Mouse (Mus musculus) thymus, postnatal 10 days (tissue): ENCODE results near the gene Steap4.
"Not testable (repeated sequence)": the region's sequence is repeated elsewhere in the genome, so short reads cannot be mapped to it uniquely, and the experiment has no call there.

Source experiments
- DNase-seq, 2 experiments: peaks; one replicate each; pipeline ENCODE4 v3.0.0; 2021; ENCODE audit warnings: low spot score in 2 of 2

Gene Steap4

DNA sequence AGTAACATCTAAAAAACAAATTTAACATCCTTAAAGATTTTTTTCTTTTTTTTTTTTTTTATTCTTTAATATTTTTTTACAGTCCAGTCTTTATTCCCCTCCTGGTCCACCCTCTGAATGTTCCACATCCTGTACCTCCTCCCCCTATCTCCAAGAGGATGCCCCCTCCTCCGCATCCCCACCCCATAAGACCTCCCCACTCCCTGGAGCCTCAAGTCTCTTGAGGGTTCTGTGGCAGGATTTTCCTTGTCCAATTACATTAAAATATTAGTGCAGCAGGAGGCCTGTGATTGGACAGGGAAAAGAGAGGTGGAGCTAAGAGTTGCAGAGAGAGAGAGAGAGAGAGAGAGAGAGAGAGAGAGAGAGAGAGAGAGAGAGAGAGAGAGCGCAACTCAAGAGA lies 31.4 kb downstream of the Steap4 start:
- not testable (repeated sequence) for DNase-seq

DNA sequence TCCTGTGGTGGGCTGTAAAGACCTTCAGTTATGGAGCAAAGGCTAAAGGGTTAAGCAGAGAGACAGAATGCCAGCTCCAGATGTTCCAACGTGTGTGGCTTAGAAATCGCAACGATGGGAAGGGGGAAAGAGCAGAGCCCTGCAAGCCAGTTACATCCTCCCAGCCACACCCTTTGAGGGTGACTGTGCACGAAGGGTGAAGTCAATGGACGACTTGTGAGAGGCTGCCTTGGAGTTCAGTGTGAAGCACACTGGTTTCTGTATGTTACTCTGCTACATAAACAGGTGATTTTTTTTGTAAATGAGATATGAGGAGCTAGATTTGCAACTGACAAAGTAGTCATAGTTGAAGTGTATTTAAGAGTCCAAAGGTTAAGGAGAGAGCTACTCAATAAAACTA lies 33.5 kb downstream of the Steap4 start:
- DNase-seq = no peak

DNA sequence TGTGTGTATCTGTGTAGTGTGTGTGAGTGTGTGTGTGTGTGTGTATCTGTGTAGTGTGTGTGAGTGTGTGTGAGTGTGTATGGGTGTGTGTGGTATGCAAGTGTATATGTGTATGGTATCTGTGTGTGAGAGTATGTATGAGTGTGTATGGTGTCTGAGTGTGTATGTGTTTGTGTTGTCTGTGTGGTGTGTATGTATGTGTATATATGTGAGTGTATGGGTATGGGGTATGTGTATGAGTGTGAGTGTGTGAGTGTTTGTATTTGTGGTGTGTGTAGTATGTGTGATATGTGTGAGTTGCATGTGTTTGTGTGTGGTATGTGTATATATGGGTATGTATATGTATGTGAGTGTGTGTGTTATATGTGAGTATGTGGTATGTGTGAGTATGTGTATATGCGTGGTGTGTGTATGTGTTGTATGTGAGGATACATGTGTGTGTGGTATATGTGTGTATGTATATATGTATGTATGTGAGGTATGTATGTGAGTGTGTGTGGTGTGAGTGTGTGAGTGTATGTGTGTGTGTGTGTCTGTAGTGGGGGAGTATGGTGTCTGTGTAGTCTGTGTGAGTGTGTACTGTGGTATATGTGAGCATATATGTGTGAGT lies 35.1 kb downstream of the Steap4 start:
- DNase-seq = no peak

DNA sequence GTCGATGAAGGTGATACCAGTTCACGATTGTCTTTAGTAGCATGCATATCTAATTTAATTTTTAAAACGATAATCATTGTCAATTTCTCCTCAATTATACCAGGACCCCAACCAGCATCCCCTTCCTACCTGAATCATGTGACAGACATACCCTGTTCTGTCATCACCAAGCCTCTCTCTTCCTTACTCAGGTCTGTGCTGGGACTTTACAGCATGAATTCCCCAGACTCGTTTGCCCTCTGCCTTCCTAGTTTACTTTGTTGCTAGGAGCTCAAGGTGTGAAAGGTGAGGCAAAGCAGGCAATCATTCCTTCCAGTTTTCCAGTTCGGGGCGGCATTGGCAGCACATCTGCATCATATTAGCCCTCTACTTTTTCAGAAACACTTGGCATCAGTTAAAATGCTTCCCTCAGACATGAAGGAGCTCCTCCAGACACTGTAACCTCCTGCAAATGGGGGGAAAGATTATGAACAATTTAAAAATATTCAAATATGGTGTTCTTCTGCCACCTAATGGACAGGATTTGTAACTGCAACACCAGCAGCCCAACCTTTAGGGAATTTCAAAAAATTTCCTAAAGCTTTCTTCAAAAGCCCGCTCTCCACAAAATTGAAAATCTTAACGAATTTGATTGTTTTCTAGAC lies 36.3 kb downstream of the Steap4 start:
- DNase-seq = no peak

DNA sequence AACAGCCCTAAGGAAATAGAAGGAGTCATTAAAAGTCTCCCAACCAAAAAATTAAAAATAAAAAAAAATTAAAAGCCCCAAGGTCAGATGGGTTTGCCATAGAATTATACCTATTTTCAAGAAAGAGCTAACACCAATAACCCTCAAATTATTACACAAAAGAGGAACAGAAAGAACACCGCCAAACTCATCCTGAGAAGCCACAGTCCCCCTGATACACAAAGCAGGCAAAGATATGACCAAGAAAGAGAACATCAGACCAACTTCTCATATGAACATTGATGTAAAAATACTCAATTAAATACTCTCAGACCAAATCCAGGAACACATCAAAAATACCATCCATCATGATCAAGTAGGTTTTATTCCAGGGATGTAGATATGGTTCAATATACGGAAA lies 36.8 kb downstream of the Steap4 start:
- no peak for DNase-seq

DNA sequence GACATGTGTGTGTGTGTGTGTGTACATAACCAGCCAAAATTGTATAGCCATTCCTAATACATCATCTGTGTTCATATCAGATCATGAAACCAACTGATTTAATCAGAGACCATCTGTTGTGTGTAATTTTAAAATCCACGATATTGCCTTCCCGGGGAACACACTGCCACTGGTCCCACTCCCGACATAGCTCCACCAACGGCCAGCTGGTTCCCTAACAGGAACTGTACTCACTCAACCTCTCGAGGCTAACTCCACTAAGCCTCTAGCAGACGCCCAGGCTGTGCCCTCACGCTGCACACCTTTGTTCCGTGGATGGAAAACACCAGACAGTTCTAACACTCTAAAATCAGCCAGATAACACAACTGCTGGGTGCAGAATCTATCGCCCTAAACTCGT lies 40.2 kb downstream of the Steap4 start:
- no peak for DNase-seq

DNA sequence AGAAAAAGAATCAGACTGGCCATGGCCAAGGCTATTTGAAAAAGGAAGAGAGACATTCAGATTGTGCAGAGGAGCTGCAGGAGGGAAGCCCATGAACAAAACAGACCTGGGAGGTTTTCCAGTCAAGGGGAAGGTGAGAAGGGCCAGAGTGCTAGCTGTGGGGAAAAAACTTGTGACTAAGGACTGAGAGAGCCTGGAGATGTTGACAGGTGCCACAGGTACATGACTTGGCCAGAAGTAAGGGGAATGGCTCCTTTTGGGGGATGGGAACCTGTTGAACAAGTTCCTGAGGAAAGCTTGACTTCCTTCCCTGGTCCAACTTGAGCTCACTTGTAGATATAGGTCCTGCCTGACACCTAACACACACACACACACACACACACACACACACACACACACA lies 42.6 kb downstream of the Steap4 start:
- DNase-seq = no peak

DNA sequence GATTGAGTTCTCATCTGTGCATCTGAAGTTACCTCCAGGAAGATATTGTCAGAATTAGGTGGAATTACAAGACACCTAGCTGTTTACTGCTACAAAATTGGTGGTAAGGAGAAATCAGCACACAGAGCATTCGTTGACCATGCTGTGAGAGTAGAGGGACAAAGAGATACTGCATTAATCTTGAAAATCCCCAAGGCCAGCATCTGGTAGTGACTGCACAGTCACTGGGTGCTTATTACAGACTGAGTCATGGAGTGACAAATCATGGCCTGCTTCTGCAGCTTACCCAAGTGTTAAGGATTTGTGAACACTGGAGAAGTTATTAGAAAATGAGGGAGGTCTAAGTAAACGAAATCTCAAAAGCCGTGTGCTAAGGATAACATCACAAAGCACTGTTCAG lies 53.0 kb downstream of the Steap4 start:
- DNase-seq = no peak
